Mouse (Mus musculus): ENCODE measurements around the gene Vps37c. TPM values are rescaled to one million over a fixed set of nuclear protein-coding genes. Genes with fewer than 3 reads are reported as not detected.

Vps37c gene
- total and polyA plus RNA-seq, 2 experiments from 2014 or later = 23.0 to 42.1 TPM

DNA sequence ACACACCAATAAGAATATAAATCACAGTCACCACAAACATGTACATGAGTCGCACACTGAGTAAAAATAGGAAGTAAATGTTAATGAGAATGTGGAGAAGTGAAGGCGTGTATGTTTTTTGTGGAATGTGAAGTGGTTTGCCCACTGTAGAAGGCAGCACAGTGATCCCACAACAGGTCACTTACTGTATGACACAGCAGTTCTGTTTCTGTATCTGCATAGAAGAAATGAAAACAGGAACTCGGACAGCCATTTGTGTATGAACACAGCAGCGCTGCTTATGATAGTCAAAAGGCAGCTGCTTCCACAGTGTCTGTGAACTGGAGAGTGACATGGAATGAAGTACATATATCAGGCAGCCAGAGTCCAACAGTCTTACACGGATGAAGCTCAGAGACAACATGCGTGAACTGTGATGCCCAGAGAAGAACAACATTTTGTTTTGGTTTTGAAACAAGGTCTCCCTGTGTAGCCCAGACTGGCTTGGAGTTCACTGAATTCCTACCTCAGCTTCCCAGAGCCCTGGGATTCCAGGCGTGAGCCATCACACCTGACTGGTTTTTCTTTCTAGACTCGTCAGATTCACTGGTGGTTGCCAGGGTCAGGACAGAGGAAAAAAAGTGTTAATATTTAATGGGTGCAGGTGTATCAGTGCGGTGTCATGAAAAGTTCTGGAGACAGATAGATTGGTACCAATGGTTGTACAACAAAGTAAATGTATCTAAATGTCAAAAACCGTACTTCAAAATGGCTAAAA is 5.6 kb downstream of the Vps37c start:
- TF ChIP-seq CTCF (IDR thresholded peaks at IDR 0.05; ENCODE audit: low read depth) (no peak), EP300 (IDR thresholded peaks at IDR 0.05; ENCODE audit: low read depth) (no peak)
- Histone ChIP-seq H3K27ac (ENCODE audit: low read depth) (no peak overlapping the region), H3K4me1 (ENCODE audit: control insufficient read depth, insufficient read depth) (peaks cover 57% of the 10 kb centered on the region), H3K36me3 (replicated peaks; ENCODE audit: control insufficient read depth, insufficient read depth, low read length) (no peaks in the 10 kb centered on the region; the same call in 1 of the 2 replicates), H3K27me3 (ENCODE audit: control insufficient read depth, insufficient read depth, low read length) (no peaks in the 10 kb centered on the region), H3K4me3 (ENCODE audit: low read depth, low read length) (no peak overlapping the region), H3K9me3 (replicated peaks; ENCODE audit: control insufficient read depth, low read length) (no peaks in the 10 kb centered on the region), H3K4me2 (ENCODE audit: low read depth, low read length) (no peak overlapping the region), H3K9ac (replicated peaks; ENCODE audit: low read depth, low read length) (no peak overlapping the region)
- WGBS = 83% methylated on average over 10 of the region's 10 CpGs
- no peak for ATAC-seq (ENCODE audit: insufficient read depth, low read depth)
- DNase-seq (ENCODE audit: low spot score) = no peak

DNA sequence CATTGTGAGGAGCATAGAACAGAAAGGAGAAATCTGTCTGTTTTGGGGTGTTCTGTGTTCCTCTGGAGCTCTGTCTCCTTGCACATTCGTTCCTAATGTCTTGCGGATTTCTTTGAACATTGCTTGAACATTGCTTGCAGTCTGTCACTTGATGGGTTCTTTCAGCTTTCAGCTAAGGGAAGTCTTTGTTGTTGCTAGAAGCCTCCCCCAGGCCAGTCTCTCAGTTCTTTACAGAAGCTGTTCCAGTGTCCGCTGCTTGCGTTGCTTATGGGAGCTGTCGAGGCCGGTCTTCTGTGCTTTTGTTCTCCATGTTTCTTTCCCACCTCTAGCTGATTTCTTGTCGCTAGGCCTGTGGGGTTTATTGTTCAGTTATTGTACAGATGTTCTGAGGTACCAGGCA is 7.3 kb downstream of the Vps37c start:
- Histone ChIP-seq H3K36me3 (replicated peaks; ENCODE audit: control insufficient read depth, insufficient read depth, low read length) (no peaks in the 10 kb centered on the region; the same call in 1 of the 2 replicates), H3K4me1 (ENCODE audit: control insufficient read depth, insufficient read depth) (peaks cover 56% of the 10 kb centered on the region), H3K27me3 (ENCODE audit: control insufficient read depth, insufficient read depth, low read length) (no peaks in the 10 kb centered on the region), H3K4me2 (ENCODE audit: low read depth, low read length) (no peak overlapping the region), H3K4me3 (ENCODE audit: low read depth, low read length) (no peak overlapping the region), H3K9ac (replicated peaks; ENCODE audit: low read depth, low read length) (no peak overlapping the region; the same call in 1 of the 2 replicates), H3K9me3 (replicated peaks; ENCODE audit: control insufficient read depth, low read length) (no peaks in the 10 kb centered on the region), H3K27ac (ENCODE audit: low read depth) (no peak overlapping the region)
- TF ChIP-seq CTCF (IDR thresholded peaks at IDR 0.05; ENCODE audit: low read depth) = no peak
- TF ChIP-seq EP300 (IDR thresholded peaks at IDR 0.05; ENCODE audit: low read depth) = no peak
- ATAC-seq (ENCODE audit: insufficient read depth, low read depth) = no peak
- WGBS = 56% methylated on average over 7 of the region's 7 CpGs
- DNase-seq (ENCODE audit: low spot score) = no peak

DNA sequence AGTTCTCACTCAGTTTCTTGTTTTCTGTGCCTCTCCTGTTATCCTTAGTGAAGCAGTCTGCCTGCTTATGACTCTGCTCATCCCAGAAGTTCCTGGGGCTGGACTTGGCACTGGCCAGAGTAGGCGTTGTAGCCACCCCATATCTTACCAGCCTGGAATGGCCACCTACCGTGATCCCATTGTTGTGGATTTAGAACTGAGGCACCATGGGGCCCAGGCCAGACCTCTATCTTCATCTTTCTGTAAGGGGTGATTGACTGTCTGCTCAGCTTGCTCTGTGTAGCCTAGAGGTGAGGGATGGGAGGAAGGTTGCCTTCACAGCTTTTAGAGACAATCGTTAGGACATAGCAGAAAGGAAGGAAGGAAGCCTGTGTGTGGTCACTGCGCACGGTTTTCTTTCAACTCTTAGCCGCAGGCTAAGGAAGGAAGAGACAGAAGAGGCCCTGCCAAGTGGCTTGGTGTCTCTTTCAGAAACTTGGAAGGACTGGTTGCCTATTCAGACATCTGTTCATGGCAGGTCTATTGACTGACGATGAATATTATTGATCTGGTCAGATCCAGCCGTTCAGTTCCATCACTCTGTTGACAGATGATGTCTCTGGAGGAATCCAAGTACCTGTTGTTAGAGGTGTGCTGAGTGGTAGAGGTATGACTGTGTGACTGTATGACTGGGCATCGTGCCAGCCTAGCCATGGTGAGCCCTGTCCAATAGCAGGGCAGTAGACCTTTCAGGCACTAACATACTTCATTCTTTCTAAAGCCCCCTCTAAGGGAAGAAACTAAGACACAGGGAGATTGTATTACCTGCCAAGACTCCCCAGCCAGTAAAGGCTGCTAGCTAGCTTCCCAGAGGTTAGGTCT is 9.8 kb downstream of the Vps37c start:
- Histone ChIP-seq H3K9me3 (replicated peaks; ENCODE audit: control insufficient read depth, low read length) (no peaks in the 10 kb centered on the region), H3K9ac (replicated peaks; ENCODE audit: low read depth, low read length) (no peak overlapping the region), H3K4me1 (ENCODE audit: control insufficient read depth, insufficient read depth) (peaks cover 65% of the 10 kb centered on the region), H3K4me2 (ENCODE audit: low read depth, low read length) (no peak overlapping the region), H3K36me3 (replicated peaks; ENCODE audit: control insufficient read depth, insufficient read depth, low read length) (no peaks in the 10 kb centered on the region), H3K4me3 (ENCODE audit: low read depth, low read length) (no peak overlapping the region), H3K27me3 (ENCODE audit: control insufficient read depth, insufficient read depth, low read length) (no peaks in the 10 kb centered on the region), H3K27ac (ENCODE audit: low read depth) (0 out of 2 replicates have a peak overlapping the region, but pooled peaks have one; percentile 26)
- DNase-seq (ENCODE audit: low spot score) (no peak), ATAC-seq (ENCODE audit: insufficient read depth, low read depth) (no peak)
- WGBS = 59% methylated on average over 9 of the region's 9 CpGs
- TF ChIP-seq EP300 (IDR thresholded peaks at IDR 0.05; ENCODE audit: low read depth) = no peak

DNA sequence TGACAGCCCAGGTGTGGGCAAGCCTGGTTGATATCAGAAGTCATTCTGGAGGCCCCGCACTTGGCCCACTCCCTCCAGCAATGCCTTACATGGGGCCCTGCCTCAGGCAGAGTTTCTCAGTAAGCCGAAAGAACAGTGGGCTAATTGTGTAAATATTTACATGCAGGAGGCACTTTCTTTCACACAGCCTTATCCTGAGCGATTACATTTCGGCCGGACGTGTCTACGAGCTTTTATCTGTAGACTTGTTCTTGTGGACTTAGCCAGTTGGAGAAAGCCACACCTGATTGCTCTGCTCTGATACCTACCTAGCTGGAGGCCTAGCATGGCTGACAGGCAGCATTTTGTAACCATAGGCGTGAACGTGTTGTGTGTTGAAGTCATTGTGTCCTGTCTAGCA is 11.3 kb downstream of the Vps37c start:
- ATAC-seq (ENCODE audit: insufficient read depth, low read depth) = no peak
- Histone ChIP-seq H3K4me1 (ENCODE audit: control insufficient read depth, insufficient read depth) (peaks cover 65% of the 10 kb centered on the region), H3K27ac (ENCODE audit: low read depth) (no peak overlapping the region), H3K9me3 (replicated peaks; ENCODE audit: control insufficient read depth, low read length) (no peaks in the 10 kb centered on the region), H3K9ac (replicated peaks; ENCODE audit: low read depth, low read length) (0 out of 2 replicates have a peak overlapping the region, but pooled peaks have one; percentile 0), H3K4me3 (ENCODE audit: low read depth, low read length) (no peak overlapping the region), H3K4me2 (ENCODE audit: low read depth, low read length) (no peak overlapping the region), H3K27me3 (ENCODE audit: control insufficient read depth, insufficient read depth, low read length) (no peaks in the 10 kb centered on the region), H3K36me3 (replicated peaks; ENCODE audit: control insufficient read depth, insufficient read depth, low read length) (no peaks in the 10 kb centered on the region)
- 40% methylated on average over 9 of the region's 9 CpGs for WGBS
- TF ChIP-seq CTCF (IDR thresholded peaks at IDR 0.05; ENCODE audit: low read depth) = no peak
- no peak for TF ChIP-seq EP300 (IDR thresholded peaks at IDR 0.05; ENCODE audit: low read depth)
- DNase-seq (ENCODE audit: low spot score) = no peak

DNA sequence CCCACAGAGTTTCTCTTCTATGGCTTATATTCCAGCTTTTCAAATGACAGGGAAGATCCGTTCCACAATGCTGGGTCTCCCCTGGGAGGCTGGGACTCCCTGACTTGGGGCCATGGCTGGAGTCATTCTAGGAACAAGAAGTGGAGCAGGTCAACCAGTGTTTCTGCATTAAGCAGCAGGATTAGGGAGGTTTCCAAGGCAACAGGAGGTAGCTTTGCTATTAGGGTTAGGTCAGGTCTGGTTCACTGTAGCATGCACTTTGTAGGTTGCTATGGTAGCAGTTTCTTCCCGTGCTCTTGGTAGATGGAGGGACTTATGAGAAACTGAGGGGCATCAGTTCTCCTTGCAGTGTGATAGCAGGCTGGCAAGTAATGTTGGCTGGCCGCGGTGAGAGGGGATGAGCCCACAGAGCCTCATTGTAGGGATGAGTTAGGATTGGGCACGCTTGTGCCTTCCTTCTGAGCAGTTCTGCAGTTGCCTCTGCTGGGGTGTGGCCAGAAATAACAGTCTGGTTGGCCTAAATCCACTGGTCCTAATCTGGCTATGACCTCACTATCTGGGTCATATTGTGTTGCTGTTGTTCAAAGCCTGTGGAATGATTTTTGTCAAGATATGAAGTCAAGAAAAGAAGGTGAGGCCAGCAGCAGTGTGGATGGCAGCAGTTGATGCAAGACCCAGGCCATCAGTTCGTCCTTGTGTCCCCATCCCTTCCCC is 12.6 kb downstream of the Vps37c start:
- H3K27ac ChIP-seq (ENCODE audit: low read depth) = no peak overlapping the region
- no peaks in the 10 kb centered on the region for H3K9me3 ChIP-seq (replicated peaks; ENCODE audit: control insufficient read depth, low read length)
- H3K4me2 ChIP-seq (ENCODE audit: low read depth, low read length) = no peak overlapping the region
- DNase-seq (ENCODE audit: low spot score) (no peak), ATAC-seq (ENCODE audit: insufficient read depth, low read depth) (no peak)
- TF ChIP-seq EP300 (IDR thresholded peaks at IDR 0.05; ENCODE audit: low read depth) (no peak), CTCF (IDR thresholded peaks at IDR 0.05; ENCODE audit: low read depth) (no peak)
- WGBS = 70% methylated on average over 6 of the region's 6 CpGs
- no peaks in the 10 kb centered on the region for H3K27me3 ChIP-seq (ENCODE audit: control insufficient read depth, insufficient read depth, low read length)
- H3K4me3 ChIP-seq (ENCODE audit: low read depth, low read length) = no peak overlapping the region
- H3K36me3 ChIP-seq (replicated peaks; ENCODE audit: control insufficient read depth, insufficient read depth, low read length) = no peaks in the 10 kb centered on the region
- no peak overlapping the region for H3K9ac ChIP-seq (replicated peaks; ENCODE audit: low read depth, low read length)
- H3K4me1 ChIP-seq (ENCODE audit: control insufficient read depth, insufficient read depth) = peaks cover 56% of the 10 kb centered on the region

All from heart, postnatal 0 days (tissue).